Mouse (Mus musculus) cerebellum, adult 2 months (tissue): Measurements from ENCODE around the gene Tle6. TPM values are rescaled to one million over a fixed set of nuclear protein-coding genes. Genes with fewer than 3 reads are reported as not detected.

ENCODE experiments used
- DNase-seq, 2 experiments: peaks; one replicate each; pipeline ENCODE4 v3.0.0; 2021
- H3K27ac ChIP-seq: fragments of 200-500 bp; 2 replicates; pipeline ENCODE4 v1.5.1; 2012; ENCODE audit warnings: low read length, control low read depth, inconsistent platforms; ENCODE audit not compliant: insufficient read depth
- H3K27me3 ChIP-seq: fragments of 200-500 bp; 2 replicates; pipeline ENCODE4 v1.6.1; 2012; ENCODE audit warnings: inconsistent platforms, mild to moderate bottlenecking, low read length, moderate library complexity; ENCODE audit not compliant: control insufficient read depth, insufficient read depth
- H3K4me1 ChIP-seq: fragments of 200-500 bp; 2 replicates; pipeline ENCODE4 v1.6.1; 2011; ENCODE audit warnings: low read length; ENCODE audit not compliant: control insufficient read depth, insufficient read depth
- H3K4me3 ChIP-seq: fragments of 200-500 bp; replicated peaks from 2 replicates; pipeline ENCODE3; 2011; ENCODE audit warnings: mild to moderate bottlenecking, low read depth, low read length, control low read depth; ENCODE audit not compliant: insufficient read depth
- CTCF ChIP-seq: fragments of 200-500 bp; IDR thresholded peaks from 2 replicates; pipeline ENCODE4 v1.5.1; 2011; ENCODE audit warnings: low read depth, mild to moderate bottlenecking, control low read depth, low read length, moderate library complexity, borderline replicate concordance; ENCODE audit not compliant: insufficient read depth
- POLR2A ChIP-seq: fragments of 200-500 bp; IDR thresholded peaks from 2 replicates; pipeline ENCODE4 v1.6.1; 2011; ENCODE audit warnings: low read length, control low read depth, borderline replicate concordance; ENCODE audit not compliant: insufficient read depth
- WGBS: fragments of 180-500 bp; shearing (Covaris S2); methylation state at CpG from one replicate; pipeline ENCODE4 v1.1.7; 2018; 5-methylcytosine and 5-hydroxymethylcytosine counted together
- polyA plus RNA-seq: library from polyadenylated mRNA; depleted of rRNA; stranded (reverse); fragments of >200 nt; gene quantifications from 2 replicates; pipeline ENCODE4 v1.2.3, GENCODE M21; 2012

Tle6 gene
- polyA plus RNA-seq, 1 experiment = 9.6 TPM

DNA sequence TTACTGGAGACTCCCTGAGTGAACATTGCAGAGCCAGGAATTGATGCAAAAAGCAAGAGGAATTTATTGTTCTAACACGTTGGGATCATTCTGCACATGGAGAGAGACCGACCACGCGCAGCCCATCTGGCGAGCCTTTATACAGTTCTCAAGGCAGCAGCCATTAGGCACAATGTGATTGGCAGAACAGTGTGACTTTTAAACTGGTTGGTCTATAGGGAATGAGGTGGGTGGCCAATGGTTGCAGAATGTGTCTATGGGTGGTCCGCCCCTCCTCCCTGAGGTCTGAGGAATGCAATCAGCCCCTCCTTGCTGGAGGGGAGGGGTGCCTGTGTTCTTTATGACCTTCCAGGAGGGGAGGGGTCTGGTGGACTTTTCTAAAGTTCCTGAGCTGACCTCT is 14.6 kb upstream of the Tle6 start:
- H3K4me1 ChIP-seq = no peaks in the 10 kb centered on the region
- no peak overlapping the region for H3K4me3 ChIP-seq
- TF ChIP-seq CTCF (no peak), POLR2A (no peak)
- no peak for DNase-seq
- H3K27me3 ChIP-seq = no peaks in the 10 kb centered on the region
- 53% methylated on average over 6 of the region's 6 CpGs for WGBS
- H3K27ac ChIP-seq = no peak overlapping the region

DNA sequence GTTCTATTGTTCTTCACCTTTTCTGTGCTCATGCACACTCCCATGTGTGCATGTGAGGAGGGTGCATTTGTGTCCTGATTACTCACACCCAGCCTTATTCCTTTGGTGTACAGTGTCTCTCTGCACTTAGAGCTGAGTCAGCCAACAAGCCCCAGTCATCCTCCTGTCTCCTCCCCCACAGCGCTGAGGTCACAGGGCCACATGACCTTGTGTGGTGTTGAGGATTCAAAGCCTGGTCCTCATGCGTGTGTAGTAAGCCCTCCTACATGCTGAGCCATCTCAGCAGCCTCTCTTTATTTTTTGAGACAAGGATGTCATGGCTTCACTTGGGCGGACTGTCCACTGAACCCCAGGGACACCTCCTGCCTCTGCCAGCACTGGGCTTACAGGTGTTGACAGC is 11.9 kb upstream of the Tle6 start:
- WGBS = 59% methylated on average over 3 of the region's 3 CpGs
- Histone ChIP-seq H3K27ac (no peak overlapping the region), H3K27me3 (no peaks in the 10 kb centered on the region), H3K4me1 (no peaks in the 10 kb centered on the region), H3K4me3 (no peak overlapping the region)
- no peak for DNase-seq
- no peak for TF ChIP-seq CTCF

DNA sequence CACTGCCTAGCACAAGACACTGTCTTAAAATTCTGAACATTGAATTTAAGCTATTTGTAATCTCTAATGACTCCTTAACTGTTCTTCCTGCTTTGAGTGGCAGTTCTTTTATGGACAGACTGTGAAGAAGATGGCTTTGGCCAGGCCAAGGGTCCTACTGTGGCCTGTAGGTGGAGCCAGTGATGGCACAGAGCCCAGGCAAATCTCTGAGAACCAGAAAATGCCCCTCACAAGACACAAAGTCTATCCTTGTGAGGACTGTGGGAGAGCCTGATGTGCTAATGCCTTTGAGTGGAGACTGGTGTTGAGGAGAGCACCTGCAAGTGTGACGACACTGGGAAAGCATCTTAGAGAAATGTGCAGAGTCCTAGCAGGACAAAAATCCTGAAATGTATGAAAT is 7.4 kb upstream of the Tle6 start:
- DNase-seq = peak in 1 of 2 experiments; percentile 20
- H3K27me3 ChIP-seq = no peaks in the 10 kb centered on the region
- no peak overlapping the region for H3K27ac ChIP-seq
- 86% methylated on average over 1 of the region's 1 CpGs for WGBS
- no peak for TF ChIP-seq CTCF
- no peak for TF ChIP-seq POLR2A
- H3K4me1 ChIP-seq = peaks cover 7% of the 10 kb centered on the region; the same call in 1 of the 2 replicates
- H3K4me3 ChIP-seq = no peak overlapping the region

DNA sequence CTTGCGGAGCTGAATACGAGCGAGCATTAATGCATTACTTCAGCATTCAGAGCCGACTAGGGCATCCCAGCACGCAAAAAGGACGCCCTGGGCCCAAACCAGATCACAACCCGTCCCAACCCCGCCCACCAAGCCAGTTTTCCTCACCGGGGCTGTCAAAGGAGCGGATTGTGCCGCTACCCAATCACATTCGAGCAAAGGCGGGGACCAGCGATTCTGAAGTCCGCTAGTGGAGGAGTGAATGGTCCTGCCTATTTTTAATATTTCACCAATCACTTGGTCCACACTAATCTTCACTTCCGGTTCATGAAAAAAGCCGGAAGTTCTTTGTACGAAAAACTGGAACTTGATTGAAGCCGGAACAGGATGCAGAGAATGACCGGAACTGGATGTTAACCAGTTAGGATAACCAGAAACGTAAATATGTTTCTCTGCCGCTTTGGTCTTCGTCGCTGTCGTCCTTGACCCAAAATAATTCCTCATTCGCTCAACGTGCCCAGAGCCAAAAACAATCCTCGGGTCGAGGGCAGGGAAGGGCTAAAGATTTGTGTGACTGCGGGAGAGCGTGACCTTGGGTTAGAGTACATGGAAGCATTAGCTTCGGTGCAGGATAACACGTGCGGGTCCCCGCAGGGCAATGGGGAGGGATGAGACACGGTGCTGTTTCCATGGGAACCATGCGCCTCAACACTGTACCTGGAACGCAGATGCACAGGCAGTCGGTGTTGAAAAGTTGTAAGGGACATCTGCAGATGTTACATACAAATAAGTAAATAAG is 5.3 kb upstream of the Tle6 start, which contains the start of gene BC025920:
TSS of gene BC025920 (plus strand) at position 297 of the 778 bp plus-strand sequence.
- H3K4me3 ChIP-seq = peak within 1 kb of the TSS; percentile 86
- WGBS = under 1% methylated on average over 39 of the region's 39 CpGs

GRCm38 (mm10) chr10:81605666-81605973 is 4.7 kb upstream of the Tle6 start:
- H3K27me3 ChIP-seq = no peaks in the 10 kb centered on the region
- H3K4me3 ChIP-seq = peak overlapping the region; percentile 71
- H3K4me1 ChIP-seq = peaks cover 20% of the 10 kb centered on the region
- peak overlapping the region; percentile 91 for H3K27ac ChIP-seq
- DNase-seq = no peak
- 2% methylated on average over 14 of the region's 14 CpGs for WGBS
- TF ChIP-seq POLR2A (no peak), CTCF (no peak)

More for the DNA sequence above, 5.3 kb upstream of the Tle6 start, which contains the start of gene BC025920:
- Histone ChIP-seq H3K27me3 (no peaks in the 10 kb centered on the region), H3K4me1 (peaks cover 18% of the 10 kb centered on the region), H3K27ac (peak within 1 kb of the TSS; percentile 91)
- peak; percentile 93 to 98 for DNase-seq
- peak; percentile 48; the same call in 1 of the 2 replicates for TF ChIP-seq POLR2A
- TF ChIP-seq CTCF = no peak

- Histone ChIP-seq H3K27ac (peak overlapping the region; percentile 91; the same call in 1 of the 2 replicates), H3K4me1 (peaks cover 20% of the 10 kb centered on the region), H3K27me3 (no peaks in the 10 kb centered on the region), H3K4me3 (peak overlapping the region; percentile 16)
- DNase-seq = peak; percentile 88 to 90
- 16% methylated on average over 29 of the region's 29 CpGs for WGBS
- TF ChIP-seq CTCF (peak; percentile 94), POLR2A (no peak)
Observed at GRCm38 (mm10) chr10:81604968-81605665, 4.2 kb upstream of the Tle6 start.

- Histone ChIP-seq H3K27ac (no peak overlapping the region), H3K4me1 (peaks cover 20% of the 10 kb centered on the region), H3K4me3 (peak overlapping the region; percentile 7), H3K27me3 (no peaks in the 10 kb centered on the region)
- peak in 1 of 2 experiments; percentile 33 for DNase-seq
- WGBS = 77% methylated on average over 12 of the region's 12 CpGs
- TF ChIP-seq CTCF (no peak), POLR2A (no peak)
Observed at GRCm38 (mm10) chr10:81604019-81604967, 3.4 kb upstream of the Tle6 start.
